Mouse (Mus musculus) frontal cortex, postnatal 36 days (tissue): ENCODE measurements around the gene Tmem158.

Experiments used
- DNase-seq, 2 experiments: peaks; one replicate each; pipeline ENCODE4 v3.0.0; 2022; ENCODE audit warnings: low spot score in 2 of 2

The Tmem158 gene

DNA sequence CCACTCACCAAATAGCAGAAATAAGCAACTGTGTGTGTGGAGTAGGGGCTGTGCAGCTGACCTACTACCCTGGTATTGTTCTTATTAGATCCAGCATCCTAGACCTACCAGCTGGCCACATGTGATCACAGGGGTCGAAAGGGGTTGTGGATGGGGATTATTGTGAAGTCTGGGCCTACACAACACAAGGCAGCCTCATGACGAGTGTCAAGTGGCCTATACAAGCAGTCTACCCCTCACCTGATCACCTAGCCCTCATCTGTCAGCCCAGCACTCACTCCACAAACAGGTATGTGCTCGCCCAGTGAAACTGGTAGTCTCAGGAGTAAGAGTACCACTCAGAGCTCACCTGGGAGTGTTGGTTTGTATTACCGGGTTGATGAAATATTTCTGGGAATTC is 15.4 kb downstream of the Tmem158 start:
- DNase-seq: no peak

DNA sequence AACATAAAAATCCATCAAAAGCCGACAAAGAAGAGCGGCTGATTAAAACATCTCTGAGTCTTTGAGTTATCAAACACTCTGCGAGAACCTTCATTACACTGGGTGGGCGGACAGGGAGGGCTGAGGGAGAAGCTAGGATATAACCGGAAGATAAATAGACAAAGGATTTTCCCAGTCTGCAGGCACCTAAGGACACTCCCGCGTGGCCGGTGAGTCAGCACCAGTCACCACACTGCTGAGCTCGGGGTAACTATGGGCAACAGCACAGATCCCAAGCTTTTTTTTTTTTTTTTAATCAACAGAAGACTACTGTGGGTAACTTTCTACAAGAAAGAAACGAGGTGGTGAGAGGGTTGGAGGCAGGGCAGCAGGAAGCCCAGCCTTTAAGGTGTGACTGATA is 16.6 kb downstream of the Tmem158 start:
- peak; percentile 53 to 58 for DNase-seq

- no peak for DNase-seq
Measured at GRCm38 (mm10) chr9:123241191-123241590, 19.4 kb downstream of the Tmem158 start.

GRCm38 (mm10) chr9:123240751-123241150 is 19.8 kb downstream of the Tmem158 start:
- DNase-seq: no peak

GRCm38 (mm10) chr9:123240271-123240670 is 20.3 kb downstream of the Tmem158 start:
- no peak for DNase-seq

- DNase-seq: no peak
Measured at GRCm38 (mm10) chr9:123239651-123240050, 20.9 kb downstream of the Tmem158 start.

- no peak for DNase-seq
Measured at GRCm38 (mm10) chr9:123238256-123239045, 22.1 kb downstream of the Tmem158 start.

DNA sequence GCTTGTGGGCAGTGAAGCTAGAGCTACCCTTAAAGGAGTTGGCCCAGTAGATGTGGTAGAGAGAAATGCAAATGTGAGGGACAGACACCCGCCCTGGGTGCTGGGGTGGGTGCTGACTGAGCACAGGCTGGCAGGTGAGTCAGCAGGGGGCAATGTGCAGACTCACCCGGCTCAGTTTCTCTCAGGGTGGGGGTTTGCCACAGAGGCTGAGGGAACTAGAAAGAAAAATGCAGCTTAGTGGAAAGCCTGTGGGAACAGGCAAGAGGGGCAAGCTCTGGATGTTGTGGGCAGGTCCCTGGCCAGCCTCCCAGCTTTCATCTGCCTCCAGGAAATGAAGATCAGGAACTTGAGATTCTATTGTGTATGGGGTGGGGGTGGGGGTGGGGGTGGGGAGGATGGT is 22.8 kb downstream of the Tmem158 start:
- DNase-seq: peak in 1 of 2 experiments; percentile 34

DNA sequence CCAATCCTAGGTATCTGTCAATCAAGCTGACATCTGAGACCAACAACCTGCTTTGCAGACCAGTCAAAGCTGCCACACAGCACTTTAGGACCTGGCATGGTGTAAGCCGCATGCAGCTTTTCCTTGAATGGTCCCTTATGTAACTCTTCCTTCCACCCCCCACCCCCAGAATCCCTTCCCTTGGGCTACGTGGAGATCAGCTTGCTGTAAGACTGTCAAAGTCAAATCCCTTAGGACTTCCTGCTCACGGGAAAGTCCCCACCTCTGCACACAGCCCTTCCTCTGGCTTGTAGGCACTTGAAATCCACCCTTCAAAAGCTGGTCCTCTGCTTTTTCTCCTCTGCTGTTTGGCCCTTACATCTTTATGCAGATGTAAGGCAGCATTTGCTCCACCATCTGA is 24.9 kb downstream of the Tmem158 start:
- DNase-seq: no peak

GRCm38 (mm10) chr9:123229826-123230225 is 30.7 kb downstream of the Tmem158 start:
- no peak for DNase-seq

DNA sequence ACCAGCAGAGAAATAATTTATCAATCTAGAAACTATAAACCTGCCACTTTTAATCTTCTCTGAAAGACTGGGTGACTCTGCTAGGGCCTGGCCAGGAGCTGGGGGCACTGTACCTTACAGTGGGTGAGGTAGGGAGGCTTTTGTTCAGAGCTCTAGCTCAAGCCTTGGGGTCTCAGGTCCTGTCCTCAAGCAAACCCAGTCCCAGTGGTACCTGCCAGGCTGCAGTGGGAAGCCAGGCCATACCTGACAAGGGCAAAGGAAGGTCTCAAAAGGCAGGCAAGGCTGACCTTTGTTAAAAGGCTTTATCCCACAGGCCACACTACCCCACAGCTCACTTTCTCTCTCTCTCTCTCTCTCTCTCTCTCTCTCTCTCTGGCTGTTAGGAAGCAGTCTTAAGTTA is 31.9 kb downstream of the Tmem158 start:
- DNase-seq: no peak

- DNase-seq: no peak
Measured at GRCm38 (mm10) chr9:123227106-123227750, 33.3 kb downstream of the Tmem158 start.

GRCm38 (mm10) chr9:123224863-123225431 is 35.6 kb downstream of the Tmem158 start:
- DNase-seq: no peak

DNA sequence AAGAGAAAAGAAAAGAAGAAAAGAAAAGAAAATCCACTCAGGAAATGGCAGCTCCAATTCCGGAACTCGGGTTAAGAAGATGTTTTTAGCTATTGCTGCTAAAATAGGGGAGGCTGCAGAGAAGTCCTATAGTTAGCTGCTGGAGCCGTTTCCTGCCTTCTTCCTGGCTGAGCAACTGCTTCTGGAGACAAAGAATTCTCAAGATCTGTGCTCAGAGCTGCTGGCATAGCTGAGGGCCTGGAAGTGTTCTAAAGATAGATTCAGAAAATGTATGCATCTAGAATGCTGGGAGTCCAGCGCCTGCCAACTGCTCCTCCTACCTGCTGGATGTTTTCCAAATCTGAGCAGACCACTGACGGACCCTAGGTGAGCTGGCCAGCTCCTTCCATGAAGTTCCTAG is 40.7 kb downstream of the Tmem158 start:
- DNase-seq: peak; percentile 37 to 75

GRCm38 (mm10) chr9:123215621-123216440 is 44.7 kb downstream of the Tmem158 start, which contains the start of gene Cdcp1:
Gene Cdcp1, minus strand, starts transcription at chr9:123216038.
- no peak for DNase-seq

DNA sequence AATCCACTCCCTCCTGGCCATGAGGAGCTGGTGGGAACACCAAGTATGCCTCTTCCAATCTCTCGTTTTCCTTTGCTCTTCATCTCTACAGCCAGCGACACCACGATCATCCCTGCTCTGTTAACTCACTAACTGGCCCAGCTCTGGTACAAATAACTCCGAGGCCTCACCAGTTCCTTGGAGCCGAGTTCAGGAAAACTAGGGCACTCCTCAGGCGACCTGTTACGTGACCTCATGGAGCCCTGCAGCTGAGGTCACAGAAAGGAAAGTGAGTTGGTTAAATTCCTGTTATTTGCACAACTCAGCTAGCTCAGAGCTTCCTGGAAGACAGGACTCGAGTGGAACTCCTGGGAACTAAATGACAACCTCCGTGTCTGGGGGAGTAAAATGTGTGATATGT is 47.2 kb downstream of the Tmem158 start:
- no peak for DNase-seq
